Mouse (Mus musculus): ENCODE measurements around the gene Fto.

- no peak for TF ChIP-seq POLR2A (IDR thresholded peaks at IDR 0.05; ENCODE audit: low read depth, low read length)
- TF ChIP-seq CTCF (IDR thresholded peaks at IDR 0.05; ENCODE audit: extremely low read depth, insufficient read depth, insufficient read length, insufficient replicate concordance) = no peak
These were observed 366.1 kb downstream of the Fto start for GRCm38 (mm10) chr8:91679451-91679850.
